Mouse (Mus musculus) hindbrain, embryonic 11.5 days (tissue): Measurements from ENCODE around the gene Pold2. TPM values are rescaled to one million over a fixed set of nuclear protein-coding genes. Genes with fewer than 3 reads are reported as not detected.

ENCODE experiments used
- ATAC-seq: fragments of 200-750 bp; cut with Nextera tagmentation; 2 replicates; pipeline ENCODE4 v1.8.0; 2017; ENCODE audit warnings: mild to moderate bottlenecking, moderate TSS enrichment, moderate library complexity; ENCODE audit not compliant: low FRiP score
- DNase-seq: peaks from one replicate; pipeline ENCODE4 v3.0.0-alpha.2; 2015; ENCODE audit warnings: low spot score
- H3K27ac ChIP-seq: fragments of 300-500 bp; sonication (generic); 2 replicates; pipeline ENCODE4 v1.5.1; 2014; ENCODE audit warnings: mild to moderate bottlenecking, low read depth, low read length
- H3K27me3 ChIP-seq: fragments of 300-500 bp; sonication (generic); 2 replicates; pipeline ENCODE4 v1.6.1; 2014; ENCODE audit warnings: mild to moderate bottlenecking, low read length, moderate library complexity, mixed read lengths; ENCODE audit not compliant: control insufficient read depth, insufficient read depth
- H3K36me3 ChIP-seq: fragments of 300-500 bp; sonication (generic); 2 replicates; pipeline ENCODE4 v1.6.1; 2014; ENCODE audit warnings: mild to moderate bottlenecking, low read length, moderate library complexity, mixed read lengths; ENCODE audit not compliant: control insufficient read depth, insufficient read depth
- H3K4me1 ChIP-seq: fragments of 300-500 bp; sonication (generic); replicated peaks from 2 replicates; pipeline ENCODE4 v1.6.1; 2014; ENCODE audit warnings: low read length, mixed read lengths; ENCODE audit not compliant: control insufficient read depth, insufficient read depth
- H3K4me2 ChIP-seq: fragments of 300-500 bp; sonication (generic); replicated peaks from 2 replicates; pipeline ENCODE4 v1.6.1; 2014; ENCODE audit warnings: mild to moderate bottlenecking, low read depth, low read length
- H3K4me3 ChIP-seq: fragments of 300-500 bp; sonication (generic); 2 replicates; pipeline ENCODE4 v1.5.1; 2014; ENCODE audit warnings: low read depth, low read length
- H3K9ac ChIP-seq: fragments of 300-500 bp; sonication (generic); 2 replicates; pipeline ENCODE4 v1.6.1; 2014; ENCODE audit warnings: low read depth, low read length
- H3K9me3 ChIP-seq: fragments of 300-500 bp; sonication (generic); 2 replicates; pipeline ENCODE4 v1.6.1; 2016; ENCODE audit warnings: low read length; ENCODE audit not compliant: control insufficient read depth
- WGBS: fragments of 180-500 bp; shearing (Covaris S2); extraction: QIAGEN DNeasy Blood & Tissue Kit; methylation state at CpG from one replicate; pipeline ENCODE4 v1.1.7; 2014; 5-methylcytosine and 5-hydroxymethylcytosine counted together
- polyA plus RNA-seq: library from polyadenylated mRNA; unstranded; fragments of >200 nt; fragmentation: Nextera tagmentation; extraction: Ambion mirVana; gene quantifications from 2 replicates; pipeline ENCODE4 v1.2.1, GENCODE M21; 2014

Gene Pold2
- polyA plus RNA-seq, 1 experiment from 2014 or later: 78.4 TPM

DNA sequence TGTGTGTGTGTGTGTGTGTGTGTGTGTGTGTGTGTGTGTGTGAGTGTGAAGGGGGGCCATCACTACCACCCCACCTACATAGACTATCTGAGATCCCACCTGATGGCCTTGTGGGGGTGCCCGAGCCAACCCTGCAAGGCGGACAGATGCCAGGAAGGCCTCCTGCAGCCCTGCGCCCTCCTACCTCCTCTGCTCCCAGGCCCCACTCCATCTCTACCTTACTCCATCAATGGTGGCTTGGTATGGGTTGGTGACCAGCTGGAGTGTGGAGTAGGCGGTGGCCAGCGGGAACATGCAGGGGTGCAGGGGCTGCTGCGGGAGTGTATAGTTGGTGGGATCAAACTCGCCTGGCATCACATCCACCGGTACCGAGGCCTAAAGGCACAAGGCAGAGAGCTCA lies 4.9 kb downstream of the Pold2 start:
- no peak for ATAC-seq
- Histone ChIP-seq H3K9me3 (no peaks in the 10 kb centered on the region), H3K27me3 (no peaks in the 10 kb centered on the region), H3K4me3 (no peak overlapping the region), H3K9ac (no peak overlapping the region), H3K4me1 (peaks cover 6% of the 10 kb centered on the region; the same call in 1 of the 2 replicates), H3K27ac (no peak overlapping the region), H3K36me3 (no peaks in the 10 kb centered on the region; the same call in 1 of the 2 replicates), H3K4me2 (no peak overlapping the region)
- DNase-seq: no peak
- 91% methylated on average over 7 of the region's 9 CpGs for WGBS

DNA sequence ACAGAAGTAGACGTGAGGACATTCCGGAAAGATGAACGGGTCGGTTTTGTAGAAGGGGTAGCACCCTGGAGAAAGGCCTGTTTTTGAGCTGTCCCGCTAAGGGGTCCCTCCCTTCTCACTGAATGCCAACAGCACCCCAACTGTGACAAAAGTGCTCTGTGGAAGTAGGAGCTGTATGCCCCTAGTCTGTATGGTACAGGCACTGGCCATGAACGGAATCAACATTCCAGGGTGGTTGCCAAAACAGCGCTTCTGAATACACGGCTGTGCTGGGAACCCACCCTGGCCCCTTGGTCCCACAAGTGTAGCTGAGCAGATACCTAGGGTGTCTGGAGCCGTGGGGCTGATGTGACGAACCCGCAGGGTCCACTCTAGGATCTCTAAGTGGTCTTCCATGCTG lies 5.4 kb downstream of the Pold2 start:
- no peak overlapping the region for H3K4me3 ChIP-seq
- 94% methylated on average over 11 of the region's 11 CpGs for WGBS
- no peak for ATAC-seq
- peaks cover 6% of the 10 kb centered on the region; the same call in 1 of the 2 replicates for H3K4me1 ChIP-seq
- no peaks in the 10 kb centered on the region for H3K27me3 ChIP-seq
- no peaks in the 10 kb centered on the region for H3K9me3 ChIP-seq
- H3K36me3 ChIP-seq: no peaks in the 10 kb centered on the region; the same call in 1 of the 2 replicates
- no peak overlapping the region for H3K27ac ChIP-seq
- no peak overlapping the region for H3K9ac ChIP-seq
- no peak for DNase-seq
- no peak overlapping the region for H3K4me2 ChIP-seq

DNA sequence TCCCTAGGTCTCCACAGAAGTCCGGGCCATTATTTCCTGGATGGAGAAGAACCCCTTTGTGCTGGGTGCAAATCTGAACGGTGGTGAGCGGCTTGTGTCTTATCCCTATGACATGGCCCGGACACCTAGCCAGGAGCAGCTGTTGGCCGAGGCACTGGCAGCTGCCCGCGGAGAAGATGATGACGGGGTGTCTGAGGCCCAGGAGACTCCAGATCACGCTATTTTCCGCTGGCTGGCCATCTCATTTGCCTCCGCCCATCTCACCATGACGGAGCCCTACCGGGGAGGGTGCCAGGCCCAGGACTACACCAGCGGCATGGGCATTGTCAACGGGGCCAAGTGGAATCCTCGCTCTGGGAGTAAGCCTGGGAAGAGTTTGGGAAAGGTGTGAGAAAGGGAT lies 8.0 kb downstream of the Pold2 start:
- DNase-seq: no peak
- Histone ChIP-seq H3K9me3 (no peaks in the 10 kb centered on the region), H3K4me3 (no peak overlapping the region), H3K27me3 (no peaks in the 10 kb centered on the region), H3K36me3 (no peaks in the 10 kb centered on the region; the same call in 1 of the 2 replicates), H3K4me1 (no peaks in the 10 kb centered on the region), H3K27ac (no peak overlapping the region), H3K9ac (no peak overlapping the region), H3K4me2 (no peak overlapping the region)
- no peak for ATAC-seq
- WGBS: 91% methylated on average over 16 of the region's 16 CpGs

DNA sequence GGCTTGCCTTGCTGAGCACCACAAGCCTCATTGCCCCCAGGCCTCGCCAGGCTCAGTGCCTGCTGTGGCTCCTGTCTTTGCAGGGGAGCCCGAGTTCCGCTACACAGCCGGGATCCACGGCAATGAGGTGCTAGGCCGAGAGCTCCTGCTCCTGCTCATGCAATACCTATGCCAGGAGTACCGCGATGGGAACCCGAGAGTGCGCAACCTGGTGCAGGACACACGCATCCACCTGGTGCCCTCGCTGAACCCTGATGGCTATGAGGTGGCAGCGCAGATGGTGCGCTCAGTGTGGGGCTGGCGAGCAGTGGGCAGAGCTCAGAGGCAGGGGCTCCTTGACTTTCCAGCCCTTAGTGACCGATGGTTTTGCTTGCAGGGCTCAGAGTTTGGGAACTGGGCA lies 8.8 kb downstream of the Pold2 start:
- DNase-seq: no peak
- 94% methylated on average over 16 of the region's 16 CpGs for whole genome bisulfite sequencing

DNA sequence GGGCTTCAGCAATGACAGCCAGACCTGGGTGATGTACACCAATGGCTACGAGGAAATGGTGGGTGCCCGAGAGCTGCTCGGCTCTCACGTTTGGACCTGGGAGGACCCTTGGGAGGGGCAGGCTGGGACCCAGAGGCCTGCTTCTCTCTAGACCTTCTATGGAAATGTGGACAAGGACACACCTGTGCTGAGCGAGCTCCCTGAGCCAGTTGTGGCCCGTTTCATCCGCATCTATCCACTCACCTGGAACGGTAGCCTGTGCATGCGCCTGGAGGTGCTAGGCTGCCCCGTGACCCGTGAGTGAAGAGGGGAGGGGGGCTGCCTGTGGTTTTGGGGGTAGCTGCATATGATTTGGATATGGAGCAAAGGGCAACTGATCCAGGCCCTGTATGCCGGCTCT lies 9.8 kb downstream of the Pold2 start:
- ATAC-seq (no peak), DNase-seq (no peak)
- 95% methylated on average over 12 of the region's 12 CpGs for WGBS

More for the DNA sequence above, 8.8 kb downstream of the Pold2 start:
- Histone ChIP-seq H3K9ac (no peak overlapping the region), H3K4me1 (no peaks in the 10 kb centered on the region), H3K4me2 (no peak overlapping the region), H3K36me3 (no peaks in the 10 kb centered on the region; the same call in 1 of the 2 replicates), H3K4me3 (no peak overlapping the region), H3K27ac (no peak overlapping the region), H3K27me3 (no peaks in the 10 kb centered on the region), H3K9me3 (no peaks in the 10 kb centered on the region)
- no peak for ATAC-seq

DNA sequence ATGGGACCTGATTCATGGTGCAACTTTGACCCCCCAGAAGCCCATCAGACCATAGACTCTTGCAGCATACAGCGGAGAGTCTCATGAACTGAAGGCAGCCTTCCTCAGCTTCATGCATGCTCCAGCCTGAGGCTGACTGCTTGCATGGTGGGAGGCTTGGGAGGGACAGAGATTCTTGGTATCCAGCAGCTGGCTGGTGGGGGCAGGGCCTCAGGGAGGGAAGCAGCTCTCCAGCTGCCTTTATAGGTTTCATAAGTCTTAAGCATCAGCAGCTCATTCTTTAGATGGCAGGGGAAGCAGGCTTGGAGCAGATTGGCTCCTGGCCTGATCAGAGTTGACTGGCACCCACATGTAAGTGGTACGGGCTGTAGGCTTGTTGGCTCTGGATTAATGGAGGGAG lies 10.9 kb downstream of the Pold2 start:
- Histone ChIP-seq H3K9ac (no peak overlapping the region), H3K27ac (no peak overlapping the region), H3K27me3 (peaks cover 9% of the 10 kb centered on the region), H3K9me3 (no peaks in the 10 kb centered on the region), H3K4me3 (no peak overlapping the region), H3K36me3 (no peaks in the 10 kb centered on the region), H3K4me2 (no peak overlapping the region), H3K4me1 (peaks cover 4% of the 10 kb centered on the region; the same call in 1 of the 2 replicates)
- WGBS: 91% methylated on average over 2 of the region's 2 CpGs
- DNase-seq (no peak), ATAC-seq (no peak)

More for the DNA sequence above, 9.8 kb downstream of the Pold2 start:
- H3K27ac ChIP-seq: no peak overlapping the region
- no peaks in the 10 kb centered on the region for H3K9me3 ChIP-seq
- no peak overlapping the region for H3K4me2 ChIP-seq
- H3K36me3 ChIP-seq: no peaks in the 10 kb centered on the region; the same call in 1 of the 2 replicates
- no peak overlapping the region for H3K4me3 ChIP-seq
- 0 out of 2 replicates have a peak, but pooled peaks cover 2% of the 10 kb centered on the region for H3K27me3 ChIP-seq
- no peaks in the 10 kb centered on the region for H3K4me1 ChIP-seq
- no peak overlapping the region for H3K9ac ChIP-seq

DNA sequence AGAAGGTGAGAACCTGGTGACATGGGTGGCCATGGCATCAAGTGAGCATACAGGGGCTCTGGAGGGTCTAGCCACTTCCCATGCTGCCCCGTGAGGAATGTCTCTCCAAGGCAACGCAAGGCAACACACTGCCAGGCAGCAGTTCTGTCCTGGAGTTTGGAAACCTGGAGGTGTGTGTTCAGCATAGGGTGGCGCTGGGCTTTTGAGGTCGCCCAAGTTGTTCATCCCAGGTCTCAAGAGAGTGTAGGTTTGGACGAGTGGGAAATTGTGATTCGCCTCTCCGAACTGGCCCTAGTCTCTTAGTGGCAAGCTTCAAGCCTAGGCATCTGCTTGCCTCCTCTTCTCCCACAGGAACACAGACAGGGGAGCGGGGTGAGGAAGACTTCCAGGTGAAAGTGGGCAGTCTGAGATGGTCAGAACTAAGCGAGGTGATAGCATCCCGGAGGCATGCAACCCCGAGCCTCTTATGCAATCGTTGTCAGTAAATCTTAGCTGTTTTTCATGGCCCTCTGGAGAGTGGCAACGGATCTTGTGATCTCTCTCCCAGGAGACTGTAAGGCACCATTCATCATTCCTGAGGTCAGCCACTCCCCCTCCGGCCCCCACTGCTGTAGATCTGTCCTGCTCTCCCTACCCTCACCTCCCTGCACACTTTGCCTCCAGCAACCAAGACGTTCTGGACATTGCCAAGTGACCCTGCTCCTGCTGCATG lies 15.5 kb downstream of the Pold2 start:
- 22% methylated on average over 15 of the region's 15 CpGs for WGBS
- Histone ChIP-seq H3K9ac (no peak overlapping the region), H3K27me3 (peaks cover 23% of the 10 kb centered on the region), H3K36me3 (no peaks in the 10 kb centered on the region), H3K4me2 (peak overlapping the region; percentile 39), H3K9me3 (no peaks in the 10 kb centered on the region), H3K4me1 (peaks cover 7% of the 10 kb centered on the region), H3K4me3 (peak overlapping the region; percentile 32), H3K27ac (no peak overlapping the region)
- DNase-seq (peak; percentile 20), ATAC-seq (no peak)

DNA sequence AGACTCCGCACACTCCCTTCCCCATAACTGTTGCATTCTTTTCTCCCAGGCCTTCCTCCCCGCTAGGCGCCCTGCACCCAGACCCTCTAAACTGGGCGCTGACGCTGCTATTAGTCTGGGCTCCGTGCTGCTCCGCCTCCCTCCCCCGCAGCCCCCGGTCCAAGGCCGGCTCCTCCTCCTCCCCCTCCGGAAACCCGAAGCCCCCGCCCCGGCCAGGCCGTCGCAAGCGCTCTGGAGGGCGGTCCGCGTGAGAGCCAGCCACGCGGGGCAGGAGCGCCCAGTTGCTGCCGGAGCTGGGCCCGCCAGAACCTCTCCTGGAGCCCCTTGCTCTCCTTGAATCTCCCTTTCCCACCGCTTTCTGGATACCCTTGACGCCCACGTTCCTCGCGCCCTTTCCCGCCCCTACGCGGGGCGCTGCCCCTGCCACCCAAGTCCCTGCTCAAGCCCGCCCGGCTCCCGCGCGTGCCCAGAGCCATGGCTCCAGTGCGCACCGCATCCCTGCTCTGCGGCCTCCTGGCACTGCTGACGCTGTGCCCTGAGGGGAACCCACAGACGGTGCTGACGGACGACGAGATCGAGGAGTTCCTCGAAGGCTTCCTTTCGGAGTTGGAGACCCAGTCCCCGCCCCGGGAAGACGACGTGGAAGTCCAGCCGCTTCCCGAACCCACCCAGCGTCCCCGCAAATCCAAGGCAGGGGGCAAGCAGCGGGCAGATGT lies 16.3 kb downstream of the Pold2 start, which contains the start of gene Aebp1:
Gene Aebp1, plus strand, starts transcription at position 270 of the 716 bp plus-strand sequence.
- Histone ChIP-seq H3K27ac (no peak within 1 kb of the TSS), H3K9ac (peak within 1 kb of the TSS; percentile 47; the same call in 1 of the 2 replicates), H3K36me3 (no peaks in the 10 kb centered on the region), H3K4me2 (peak within 1 kb of the TSS; percentile 39), H3K27me3 (peaks cover 23% of the 10 kb centered on the region), H3K4me3 (peak within 1 kb of the TSS; percentile 32), H3K9me3 (no peaks in the 10 kb centered on the region), H3K4me1 (peaks cover 7% of the 10 kb centered on the region)
- ATAC-seq (peak; percentile 38; the same call in 1 of the 2 replicates), DNase-seq (peak; percentile 44)
- 3% methylated on average over 59 of the region's 59 CpGs for WGBS
